Mouse (Mus musculus): ENCODE results near the gene Ptprn2.

Ptprn2 gene

DNA sequence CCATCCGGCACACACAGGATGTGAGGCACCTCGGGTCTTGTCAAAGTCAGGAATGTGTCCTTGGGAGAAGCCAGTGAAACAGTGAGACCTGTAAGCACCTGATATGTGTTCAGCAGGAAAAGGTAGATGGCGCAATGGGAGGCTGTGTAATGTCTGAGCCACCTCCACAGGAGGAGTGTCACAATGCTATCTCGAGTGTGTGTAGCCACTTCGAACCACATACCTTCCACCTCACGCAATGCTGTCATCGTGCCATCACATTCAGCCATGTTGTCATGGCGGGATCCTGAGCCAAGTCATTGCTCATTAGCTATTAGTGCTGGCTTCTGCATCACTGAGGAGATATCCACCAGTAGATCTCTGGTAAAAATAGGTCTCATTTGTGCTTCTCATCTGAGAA is 290.9 kb downstream of the Ptprn2 start:
- DNase-seq (ENCODE audit: low read depth in 1 of 2, low spot score in 2 of 2): no peak

DNA sequence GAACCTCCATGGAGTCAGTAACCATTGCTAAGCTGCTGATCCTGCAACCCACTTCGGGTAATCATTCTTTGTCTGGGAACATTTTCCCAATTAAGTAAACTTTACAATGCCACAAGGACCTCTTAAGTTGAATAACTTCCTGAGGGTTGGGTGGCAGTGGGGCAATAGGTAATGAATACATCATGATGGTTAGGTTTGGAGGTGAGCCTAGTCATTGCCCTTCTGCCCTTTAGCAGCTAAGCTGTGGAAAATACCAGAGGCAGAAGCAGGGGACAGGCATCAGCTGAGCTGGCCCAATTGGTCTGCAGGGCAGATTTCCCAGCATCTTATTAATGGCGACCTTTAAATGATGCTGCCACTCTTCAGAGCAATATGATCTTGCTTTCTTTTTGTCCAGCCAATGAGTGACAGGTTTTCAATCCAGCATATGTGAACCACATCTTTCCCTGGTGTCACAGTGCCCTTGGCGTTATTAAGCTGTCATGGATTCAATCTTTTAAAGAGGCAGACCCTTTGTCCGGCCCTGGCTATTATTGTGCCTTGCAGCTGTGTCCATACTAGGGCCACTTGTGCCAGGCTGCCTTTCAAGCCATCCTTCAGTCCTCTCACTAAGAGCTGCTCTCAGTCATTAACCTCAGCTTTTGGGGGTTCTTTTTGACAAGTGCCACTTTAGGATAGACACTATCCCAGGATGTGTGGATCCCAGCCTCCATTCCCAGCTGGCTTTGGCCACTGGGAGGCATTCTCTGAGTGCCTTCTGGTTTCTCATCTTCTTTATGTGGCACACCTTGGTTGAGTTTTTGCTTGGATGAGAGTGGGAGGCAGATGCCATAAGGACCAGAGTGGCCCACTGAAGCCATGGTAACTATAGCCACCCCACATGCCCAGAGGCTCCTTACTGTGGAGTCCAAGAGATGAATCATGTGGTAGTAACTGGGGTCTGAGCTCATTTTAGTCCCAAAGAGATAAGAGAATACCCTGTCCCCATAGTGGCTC is 292.9 kb downstream of the Ptprn2 start:
- no peak for DNase-seq (ENCODE audit: low read depth in 1 of 2, low spot score in 2 of 2)

DNA sequence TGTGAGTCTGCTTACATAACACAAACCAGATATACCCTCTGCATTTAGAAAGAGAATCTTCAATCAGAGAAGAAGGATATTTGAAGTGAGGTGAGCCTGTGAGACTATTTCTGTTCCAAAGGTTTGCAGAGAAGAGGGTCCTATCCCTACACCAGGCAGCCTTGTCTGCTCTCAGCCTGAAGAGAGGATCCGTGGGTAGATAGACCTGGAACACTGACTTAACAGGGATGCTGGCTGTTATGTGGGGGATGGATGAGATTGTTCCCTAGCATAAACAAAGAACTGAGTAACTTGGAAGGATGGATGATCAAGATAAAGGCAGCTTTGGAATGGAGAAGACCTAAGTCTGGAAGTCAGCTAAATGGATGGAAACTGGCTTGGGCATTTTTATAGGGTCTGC is 294.9 kb downstream of the Ptprn2 start:
- DNase-seq (ENCODE audit: low read depth in 1 of 2, low spot score in 2 of 2): no peak

DNA sequence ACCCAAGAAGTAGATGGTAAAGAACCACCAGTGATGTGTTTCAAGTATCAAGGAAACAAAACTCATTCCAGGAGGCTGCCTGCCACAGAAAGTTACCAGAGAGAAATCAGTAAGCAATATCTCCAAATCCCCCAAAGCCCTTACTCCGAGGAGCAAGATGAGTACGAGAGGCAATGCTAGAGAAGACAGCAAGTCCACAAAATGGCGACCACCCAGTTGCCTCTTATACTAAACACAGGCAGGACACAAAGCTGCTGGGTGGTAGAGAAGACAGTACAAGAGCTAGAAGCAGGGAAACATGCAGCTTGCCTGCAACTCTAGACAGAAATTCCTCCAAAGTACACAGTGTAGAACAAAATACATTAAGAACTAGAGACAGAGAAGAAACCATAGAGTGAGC is 300.2 kb downstream of the Ptprn2 start:
- DNase-seq (ENCODE audit: low read depth in 1 of 2, low spot score in 2 of 2): no peak

DNA sequence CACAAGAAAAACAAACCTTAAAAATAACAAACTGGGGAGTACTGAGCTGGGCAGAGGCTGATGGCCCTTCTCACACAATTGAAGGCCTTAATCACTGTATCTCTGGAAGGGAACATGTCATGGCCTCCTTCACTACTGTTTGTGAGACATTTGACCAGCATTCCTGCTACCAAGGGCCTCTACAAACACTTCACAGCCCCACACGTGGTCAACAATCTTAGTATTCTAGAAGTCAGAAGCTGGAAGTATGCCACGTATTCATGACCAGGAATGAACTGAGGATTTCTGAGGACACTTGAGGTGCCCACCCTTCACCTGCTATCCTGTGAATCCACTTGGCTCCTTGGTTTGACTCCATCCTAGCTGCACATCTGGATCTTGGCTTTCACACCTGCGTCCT is 302.8 kb downstream of the Ptprn2 start:
- no peak for DNase-seq (ENCODE audit: low read depth in 1 of 2, low spot score in 2 of 2)

DNA sequence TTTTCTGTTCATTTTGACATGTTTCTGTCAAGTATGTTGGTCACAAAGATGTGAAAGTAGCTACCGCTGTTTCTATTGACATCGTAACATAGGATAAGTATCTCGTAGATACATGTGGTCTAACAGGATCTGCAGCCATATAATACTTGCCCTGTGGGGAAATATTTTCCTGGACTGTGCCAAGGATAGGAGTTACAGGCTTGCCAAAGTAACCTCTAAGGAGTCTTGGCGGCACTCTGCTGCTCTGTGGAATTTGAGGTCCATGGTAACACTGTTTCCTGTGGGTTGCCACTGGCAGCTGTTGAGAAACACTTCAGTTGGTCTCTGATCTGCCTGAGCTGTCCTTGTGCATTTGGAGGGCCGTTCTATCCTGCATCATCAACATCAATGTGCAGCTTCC is 317.8 kb downstream of the Ptprn2 start:
- no peak for DNase-seq (ENCODE audit: low read depth in 1 of 2, low spot score in 2 of 2)

DNA sequence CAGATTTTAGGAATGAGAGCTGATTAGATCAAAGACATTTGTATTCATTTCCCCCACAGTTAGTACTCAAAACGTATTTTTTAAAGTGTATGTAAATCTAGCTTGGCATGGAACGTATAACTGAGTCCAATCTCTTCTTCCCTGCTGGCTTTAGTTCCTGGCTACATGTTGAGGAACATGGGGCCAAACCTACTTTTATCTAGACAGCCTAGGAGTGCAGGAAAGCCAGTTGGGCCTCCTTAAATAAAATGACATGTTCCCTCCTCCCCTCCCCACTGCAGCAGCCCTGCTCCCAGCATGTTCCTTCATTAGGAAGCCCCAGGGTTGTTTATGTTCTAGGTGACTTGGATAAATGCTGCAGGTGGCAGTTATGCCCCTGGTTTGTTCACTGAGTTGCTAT is 319.2 kb downstream of the Ptprn2 start:
- DNase-seq (ENCODE audit: low read depth in 1 of 2, low spot score in 2 of 2): no peak

DNA sequence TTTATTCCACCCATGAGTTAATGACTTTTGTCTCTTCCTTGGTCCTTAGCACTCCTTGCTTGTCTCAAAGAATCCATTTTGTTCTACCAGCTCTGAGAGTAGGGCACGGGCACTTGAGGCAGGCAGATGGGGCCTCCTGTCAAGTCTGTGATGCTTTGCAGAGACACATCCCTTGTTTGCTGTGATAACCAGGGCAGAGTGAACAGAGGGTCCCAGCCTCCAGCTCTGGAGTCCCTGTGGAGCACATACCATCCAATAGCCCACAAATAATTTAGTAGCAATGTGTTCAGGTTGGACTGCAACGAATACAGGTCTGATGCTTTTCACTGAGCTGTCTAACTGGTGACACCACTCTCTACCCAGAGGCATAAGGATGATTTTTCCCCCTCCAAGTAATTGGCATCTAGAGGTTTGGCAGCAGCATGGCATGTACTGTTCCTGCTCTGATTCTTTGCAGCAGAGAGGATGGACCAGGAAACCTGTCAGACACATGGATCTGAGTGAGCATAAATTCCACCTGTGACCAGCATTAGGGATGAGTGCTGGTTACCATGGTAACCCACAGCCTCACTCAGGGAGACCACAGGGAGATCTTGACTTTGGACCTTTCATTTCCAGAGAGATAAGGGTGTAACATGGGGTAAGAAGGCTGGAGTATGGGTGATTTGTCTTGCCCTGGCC is 319.7 kb downstream of the Ptprn2 start:
- no peak for DNase-seq (ENCODE audit: low read depth in 1 of 2, low spot score in 2 of 2)

DNA sequence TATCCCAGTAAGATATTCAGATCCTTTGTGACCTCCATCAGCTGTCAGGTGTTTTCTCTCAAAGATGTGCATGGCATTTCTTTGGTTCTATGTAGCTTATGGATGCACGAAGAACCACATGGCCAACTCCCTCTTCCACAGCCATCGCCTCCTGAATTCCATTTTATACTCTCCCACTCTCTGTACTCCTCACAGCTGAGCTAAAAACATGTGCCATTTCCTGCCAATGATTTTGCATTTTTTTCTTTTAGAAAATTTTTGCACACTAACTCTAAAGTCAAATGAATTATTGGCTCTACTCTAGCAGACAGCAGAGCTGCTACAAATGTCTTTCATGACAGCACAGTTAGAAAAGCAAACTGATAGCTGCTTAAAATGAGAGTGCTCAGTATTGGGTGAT is 320.6 kb downstream of the Ptprn2 start:
- no peak for DNase-seq (ENCODE audit: low read depth in 1 of 2, low spot score in 2 of 2)

DNA sequence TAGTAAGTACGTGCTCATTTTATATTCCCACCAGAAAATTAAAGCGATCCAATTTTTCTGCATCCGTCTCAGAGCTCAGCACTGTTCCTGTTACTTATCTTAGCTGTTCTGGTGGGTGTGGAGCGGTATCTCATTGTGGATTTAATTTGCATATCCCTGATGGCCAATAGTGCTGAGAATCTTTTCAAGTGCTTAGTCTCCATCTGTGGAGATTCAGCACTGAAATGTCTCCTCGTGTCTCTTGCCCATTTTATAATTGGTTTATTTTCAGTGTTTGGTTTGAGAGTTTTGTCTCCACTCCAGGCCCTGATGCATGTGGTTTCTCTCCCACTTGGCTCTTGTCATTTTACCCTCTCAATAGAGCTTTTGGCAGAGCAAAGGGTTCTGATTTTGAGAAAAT is 327.5 kb downstream of the Ptprn2 start:
- DNase-seq (ENCODE audit: low read depth in 1 of 2, low spot score in 2 of 2): no peak

DNA sequence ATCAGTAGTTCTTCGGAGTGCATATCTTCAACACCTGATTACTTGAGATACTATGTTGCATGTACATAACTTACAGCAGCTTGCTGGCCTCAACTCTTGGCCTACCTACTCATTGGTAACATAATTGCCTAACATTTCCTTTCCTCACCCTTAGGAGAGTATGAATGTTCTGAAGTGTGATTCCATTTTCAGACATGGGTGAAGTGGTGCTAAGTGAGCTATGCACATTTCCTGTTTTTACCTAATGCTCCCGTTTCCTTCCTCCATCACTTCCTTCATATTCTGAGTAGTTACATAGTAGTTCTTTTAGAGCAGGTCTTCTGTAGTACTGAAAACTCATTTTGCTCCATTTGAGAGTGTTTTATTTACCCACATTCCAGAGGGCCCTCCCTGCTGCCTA is 334.3 kb downstream of the Ptprn2 start:
- DNase-seq (ENCODE audit: low read depth in 1 of 2, low spot score in 2 of 2): no peak

DNA sequence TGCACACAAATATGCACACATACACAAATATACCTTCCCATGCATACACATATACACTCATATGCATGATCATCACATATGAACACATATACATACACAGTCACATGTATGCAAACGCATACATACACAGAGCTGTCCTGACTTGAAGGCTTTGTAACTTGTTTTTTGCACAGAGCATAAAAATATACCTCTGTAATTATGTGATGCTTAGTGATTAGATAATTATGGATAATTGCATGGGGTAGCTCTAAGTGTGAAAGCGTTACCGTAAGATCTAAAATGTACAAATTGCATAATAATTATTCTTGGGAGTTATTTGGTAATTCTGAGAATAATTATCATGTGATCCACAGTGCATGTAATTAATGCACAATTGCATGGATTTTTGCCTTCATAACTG is 337.8 kb downstream of the Ptprn2 start:
- DNase-seq (ENCODE audit: low read depth in 1 of 2, low spot score in 2 of 2): no peak

DNA sequence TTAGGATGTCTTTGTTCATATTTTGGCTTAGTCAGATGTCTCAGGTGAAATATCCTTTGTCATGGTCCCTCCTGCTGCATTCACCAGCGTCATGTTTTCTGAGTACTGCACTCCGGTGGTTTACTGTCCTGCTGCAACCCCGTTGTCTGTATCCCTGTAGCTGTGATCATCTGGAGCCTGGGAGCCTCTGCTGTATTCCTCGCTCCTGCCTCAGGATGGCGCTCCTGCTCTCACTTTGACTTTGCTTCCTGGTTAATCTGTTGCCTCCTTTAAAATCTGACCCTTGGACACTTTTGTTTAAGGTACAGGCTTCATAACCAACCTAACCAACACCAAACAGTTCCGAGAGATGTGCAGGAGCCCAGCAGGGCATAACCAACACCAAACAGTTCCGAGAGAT is 342.2 kb downstream of the Ptprn2 start:
- no peak for DNase-seq (ENCODE audit: low read depth in 1 of 2, low spot score in 2 of 2)

DNA sequence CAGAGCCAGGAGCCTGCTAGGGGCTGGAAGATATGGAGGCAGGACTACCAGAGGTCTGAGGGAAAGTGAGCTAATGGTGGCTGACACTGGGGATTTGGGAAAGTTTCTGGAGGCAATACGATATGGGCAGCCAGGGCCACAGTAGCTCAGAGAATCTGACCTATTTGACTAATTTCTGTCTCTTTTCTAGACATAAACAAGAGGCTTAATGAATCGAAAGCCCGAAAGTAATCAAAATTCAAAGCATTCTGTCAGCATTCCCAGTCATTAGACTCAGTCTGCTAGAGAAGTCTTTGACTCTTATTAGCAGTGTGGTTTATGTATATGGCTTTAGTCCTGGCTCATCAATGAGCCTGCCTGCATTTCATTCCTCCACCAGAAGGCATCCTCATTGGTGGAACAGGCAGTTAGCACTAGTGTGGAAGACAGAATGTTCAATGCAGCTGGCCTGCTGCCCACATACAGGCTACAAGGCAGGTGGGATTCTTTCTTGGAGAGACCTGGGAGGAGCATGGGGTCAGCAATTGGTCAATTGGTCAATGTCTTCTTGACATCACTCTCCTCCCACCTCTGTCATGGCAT is 353.2 kb downstream of the Ptprn2 start:
- DNase-seq (ENCODE audit: low read depth in 1 of 2, low spot score in 2 of 2): no peak

DNA sequence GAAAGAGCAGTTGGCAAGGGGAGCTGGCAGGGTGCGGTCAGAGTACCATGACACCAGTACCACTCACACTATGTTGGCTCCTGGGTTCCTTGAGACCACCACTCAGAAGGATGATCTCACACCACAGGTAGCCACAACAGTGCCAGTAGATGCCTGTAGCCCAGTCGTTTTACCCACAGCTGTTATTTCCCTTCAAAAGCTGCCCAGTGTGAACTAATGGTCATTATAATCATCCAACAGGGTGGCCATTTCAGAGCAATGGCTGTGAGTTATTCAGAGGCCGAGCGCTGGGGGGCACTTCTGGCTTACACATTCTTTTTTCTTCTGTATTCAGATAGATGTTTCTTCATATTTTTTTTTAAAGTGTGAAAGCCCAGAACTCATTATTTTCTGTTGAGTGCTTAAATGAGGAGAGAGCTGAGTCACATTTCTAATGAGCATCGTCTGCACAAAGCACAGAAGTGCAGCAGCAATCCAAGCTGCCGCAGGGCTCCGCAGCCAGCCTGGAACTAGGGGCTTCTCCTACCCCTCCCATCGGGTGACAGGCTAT is 357.3 kb downstream of the Ptprn2 start:
- DNase-seq (ENCODE audit: low read depth in 1 of 2, low spot score in 2 of 2): no peak

DNA sequence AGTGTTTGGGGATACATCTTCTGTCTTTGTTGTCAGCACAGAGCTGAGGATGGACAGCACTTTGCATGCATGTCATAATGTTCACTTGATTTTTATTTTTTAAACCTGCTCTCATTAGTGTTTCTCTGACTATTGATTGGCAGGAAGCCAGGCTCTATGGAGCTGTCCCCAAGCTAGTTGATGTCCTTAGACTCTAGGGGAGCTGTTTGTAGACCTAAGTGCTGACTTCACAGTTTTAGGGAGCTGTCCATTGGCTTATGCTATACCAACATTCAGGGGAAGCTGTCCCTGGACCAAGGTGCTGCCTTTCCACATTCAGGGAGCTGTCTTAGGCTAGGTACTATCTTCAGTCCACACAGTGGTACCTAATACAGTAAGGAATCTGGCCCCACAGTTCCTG is 360.7 kb downstream of the Ptprn2 start:
- DNase-seq (ENCODE audit: low read depth in 1 of 2, low spot score in 2 of 2): no peak

DNA sequence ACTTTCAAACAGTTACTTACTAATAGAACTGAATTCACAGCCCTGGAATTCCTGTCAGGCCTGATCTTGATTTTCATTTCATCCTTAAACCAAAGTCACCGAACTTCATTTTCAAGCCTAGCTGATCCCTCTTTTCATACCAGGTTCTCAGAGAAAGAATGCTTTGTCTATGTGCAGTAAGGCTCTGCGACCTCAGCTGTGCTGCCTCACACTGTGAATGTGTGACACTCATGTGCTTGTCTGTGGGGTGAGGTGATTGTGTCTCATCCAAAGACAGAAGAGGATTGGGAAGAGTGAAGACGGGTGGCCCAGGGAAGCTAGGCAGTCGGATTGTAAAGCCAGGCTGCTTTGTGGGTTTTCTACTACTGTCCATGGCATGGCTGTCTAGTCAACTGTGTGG is 361.5 kb downstream of the Ptprn2 start:
- DNase-seq (ENCODE audit: low read depth in 1 of 2, low spot score in 2 of 2): no peak

DNA sequence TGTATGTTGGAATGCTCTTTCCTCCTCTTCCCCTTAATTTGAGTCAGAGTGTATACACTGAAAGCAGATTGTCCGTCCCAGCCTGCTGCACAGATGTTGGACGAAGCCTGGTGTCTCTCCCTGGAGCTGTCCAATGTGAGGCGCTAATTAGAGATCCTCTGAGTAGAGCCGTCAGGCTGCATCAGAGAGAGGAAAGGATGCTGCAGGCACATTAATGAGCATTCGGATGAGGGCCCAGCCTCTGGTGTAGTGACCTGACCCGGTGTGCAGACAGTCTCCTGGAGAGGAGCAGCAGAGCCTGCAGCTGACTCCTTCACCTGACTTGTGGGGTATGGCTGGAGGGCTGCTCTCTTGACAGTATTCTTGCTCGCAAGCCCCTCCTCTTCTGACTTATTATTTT is 370.8 kb downstream of the Ptprn2 start:
- DNase-seq (ENCODE audit: low read depth in 1 of 2, low spot score in 2 of 2): no peak

DNA sequence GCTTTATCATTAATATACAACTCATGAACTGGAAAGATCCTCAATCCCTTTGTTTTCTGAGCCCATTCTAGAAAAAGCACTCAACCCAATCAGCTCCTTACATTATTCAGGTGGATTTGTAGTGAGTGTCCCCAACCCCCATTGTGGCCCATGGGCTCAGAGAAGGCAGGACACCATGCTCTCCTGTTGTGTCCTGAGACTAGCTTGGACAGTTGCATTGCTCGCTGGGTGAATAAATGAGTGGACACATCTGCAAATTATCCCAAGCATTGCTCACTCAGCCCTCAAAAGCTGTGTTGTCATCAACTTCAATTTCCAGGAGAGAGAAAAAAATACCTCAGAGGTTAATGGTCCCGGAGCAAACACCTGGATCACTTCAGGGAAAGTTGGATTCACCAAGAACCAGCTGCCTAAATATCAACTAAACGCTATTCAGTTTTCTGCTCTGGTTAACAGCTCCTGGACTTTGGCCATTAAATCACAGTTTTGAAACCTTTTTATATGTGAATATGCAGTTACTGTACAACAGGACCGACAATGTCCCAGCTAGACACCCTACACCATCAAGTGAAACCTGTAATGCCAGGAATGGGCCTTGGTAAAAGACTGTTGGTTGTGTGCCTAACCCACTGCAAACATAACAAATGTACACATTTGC is 376.0 kb downstream of the Ptprn2 start:
- no peak for DNase-seq (ENCODE audit: low read depth in 1 of 2, low spot score in 2 of 2)

DNA sequence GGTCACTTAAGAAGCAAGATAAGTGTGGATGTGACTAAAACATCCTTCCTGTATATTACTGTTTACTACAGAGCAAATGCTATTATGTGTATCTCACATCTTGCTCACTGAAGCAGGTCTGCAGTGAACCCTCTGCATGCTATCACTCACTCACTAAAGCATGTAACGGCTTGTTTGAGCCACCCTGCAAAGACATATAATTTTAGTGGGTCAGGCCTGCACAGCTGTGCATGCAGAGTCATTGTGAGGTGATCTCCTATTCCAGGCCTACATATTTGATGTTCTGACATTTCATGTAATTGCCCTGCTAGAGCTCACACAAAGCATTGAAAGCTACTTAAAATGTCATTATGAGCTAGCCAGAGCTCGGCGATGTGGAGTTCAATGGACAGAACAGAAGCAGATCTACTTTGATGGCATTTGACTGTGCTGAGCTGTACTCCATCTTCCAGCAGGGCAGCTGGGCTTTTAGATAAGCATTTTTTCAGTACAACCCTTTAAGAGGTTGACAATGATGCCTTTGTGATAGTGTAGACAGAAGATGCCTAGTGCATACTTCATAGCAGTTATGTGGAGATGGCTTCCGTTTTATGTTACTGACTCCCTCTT is 377.9 kb downstream of the Ptprn2 start:
- no peak for DNase-seq (ENCODE audit: low read depth in 1 of 2, low spot score in 2 of 2)
